Mouse (Mus musculus) adrenal gland, postnatal 14 days (tissue): ENCODE results near the gene Apoa2. TPM values are rescaled to one million over a fixed set of nuclear protein-coding genes. Genes with fewer than 3 reads are reported as not detected.

Experiments
- DNase-seq: peaks from one replicate; pipeline ENCODE4 v3.0.0; 2021; ENCODE audit warnings: mixed read lengths
- total RNA-seq: library from RNA; stranded (reverse); gene quantifications from 2 replicates; pipeline ENCODE4 v1.2.3, GENCODE M21; 2021

Gene Apoa2
- total RNA-seq, 1 experiment from 2014 or later, result 1,683 TPM

GRCm38 (mm10) chr1:171204249-171204644 is 20.6 kb upstream of the Apoa2 start:
- no peak for DNase-seq

DNA sequence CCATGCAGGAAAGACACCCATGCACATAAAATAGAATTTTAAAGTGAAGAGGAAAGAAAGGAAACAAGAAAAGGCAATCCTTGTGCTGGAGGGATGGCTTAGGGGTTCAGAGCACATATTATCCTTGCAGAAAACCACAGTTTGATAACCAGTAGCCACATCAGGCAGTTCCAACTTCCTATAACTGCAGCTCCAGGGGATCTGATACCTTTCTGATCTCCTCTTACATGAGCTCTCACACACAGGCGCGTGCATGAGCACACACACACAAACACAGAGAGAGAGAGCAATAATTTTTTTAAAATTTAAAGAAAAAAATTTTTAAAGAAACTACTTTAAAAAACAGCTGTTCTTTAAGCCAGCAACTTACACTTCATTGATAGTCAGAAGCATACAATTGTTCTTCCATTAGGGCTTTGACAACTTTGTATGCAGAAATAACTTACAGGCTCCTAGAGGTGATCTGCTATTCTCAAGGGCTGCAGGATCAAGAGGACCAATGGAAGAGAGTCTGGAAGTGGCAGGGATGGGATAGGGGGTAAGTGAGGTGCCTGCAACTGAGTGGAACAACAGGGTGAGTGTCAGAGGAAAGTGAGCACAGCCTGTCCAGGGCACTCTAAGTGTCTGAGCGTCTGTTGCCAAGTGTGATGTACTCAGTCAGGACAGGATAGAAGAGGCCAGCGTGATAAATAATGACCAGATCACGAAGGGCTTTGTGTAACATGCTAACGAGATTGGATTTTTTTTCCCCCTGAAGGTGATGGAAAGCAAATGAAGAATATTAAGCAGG is 19.0 kb upstream of the Apoa2 start:
- DNase-seq, result no peak

- DNase-seq, result no peak
These were observed 15.4 kb upstream of the Apoa2 start for GRCm38 (mm10) chr1:171209409-171209808.

- no peak for DNase-seq
These were observed 12.0 kb upstream of the Apoa2 start for GRCm38 (mm10) chr1:171212854-171213253.

GRCm38 (mm10) chr1:171213801-171214496 is 10.9 kb upstream of the Apoa2 start, which contains the start of gene Nr1i3:
Nr1i3 (plus strand) TSS chr1:171213970.
- no peak for DNase-seq

DNA sequence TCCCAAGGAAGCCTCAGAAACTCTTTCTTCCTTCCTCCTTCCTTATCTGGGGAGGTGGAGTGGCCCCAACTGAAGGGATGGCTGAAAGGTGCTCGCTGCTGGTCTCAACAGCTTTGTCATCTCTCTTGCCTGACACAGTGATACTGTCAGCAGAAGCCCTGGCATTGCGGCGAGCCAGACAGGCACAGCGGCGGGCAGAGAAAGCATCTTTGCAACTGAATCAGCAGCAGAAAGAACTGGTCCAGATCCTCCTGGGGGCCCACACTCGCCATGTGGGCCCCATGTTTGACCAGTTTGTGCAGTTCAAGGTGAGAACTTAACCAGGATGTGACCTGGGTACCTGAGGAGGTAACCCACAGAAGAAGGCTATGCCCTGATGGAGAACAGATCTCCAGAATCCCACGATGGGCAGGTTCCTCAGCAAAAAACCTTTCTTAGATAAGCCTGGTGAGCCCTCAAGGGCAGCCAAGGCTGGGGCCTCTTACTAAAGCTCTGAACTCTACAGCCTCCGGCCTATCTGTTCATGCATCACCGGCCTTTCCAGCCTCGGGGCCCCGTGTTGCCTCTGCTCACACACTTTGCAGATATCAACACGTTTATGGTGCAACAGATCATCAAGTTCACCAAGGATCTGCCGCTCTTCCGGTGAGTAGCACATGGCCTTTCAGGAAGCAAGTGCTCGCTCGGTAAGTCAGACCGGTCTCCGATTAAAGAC is 8.5 kb upstream of the Apoa2 start:
- DNase-seq, result no peak

GRCm38 (mm10) chr1:171220871-171221270 is 4.0 kb upstream of the Apoa2 start:
- peak; percentile 92 for DNase-seq

- DNase-seq, result no peak
These were observed 3.3 kb upstream of the Apoa2 start for GRCm38 (mm10) chr1:171221281-171222193.

DNA sequence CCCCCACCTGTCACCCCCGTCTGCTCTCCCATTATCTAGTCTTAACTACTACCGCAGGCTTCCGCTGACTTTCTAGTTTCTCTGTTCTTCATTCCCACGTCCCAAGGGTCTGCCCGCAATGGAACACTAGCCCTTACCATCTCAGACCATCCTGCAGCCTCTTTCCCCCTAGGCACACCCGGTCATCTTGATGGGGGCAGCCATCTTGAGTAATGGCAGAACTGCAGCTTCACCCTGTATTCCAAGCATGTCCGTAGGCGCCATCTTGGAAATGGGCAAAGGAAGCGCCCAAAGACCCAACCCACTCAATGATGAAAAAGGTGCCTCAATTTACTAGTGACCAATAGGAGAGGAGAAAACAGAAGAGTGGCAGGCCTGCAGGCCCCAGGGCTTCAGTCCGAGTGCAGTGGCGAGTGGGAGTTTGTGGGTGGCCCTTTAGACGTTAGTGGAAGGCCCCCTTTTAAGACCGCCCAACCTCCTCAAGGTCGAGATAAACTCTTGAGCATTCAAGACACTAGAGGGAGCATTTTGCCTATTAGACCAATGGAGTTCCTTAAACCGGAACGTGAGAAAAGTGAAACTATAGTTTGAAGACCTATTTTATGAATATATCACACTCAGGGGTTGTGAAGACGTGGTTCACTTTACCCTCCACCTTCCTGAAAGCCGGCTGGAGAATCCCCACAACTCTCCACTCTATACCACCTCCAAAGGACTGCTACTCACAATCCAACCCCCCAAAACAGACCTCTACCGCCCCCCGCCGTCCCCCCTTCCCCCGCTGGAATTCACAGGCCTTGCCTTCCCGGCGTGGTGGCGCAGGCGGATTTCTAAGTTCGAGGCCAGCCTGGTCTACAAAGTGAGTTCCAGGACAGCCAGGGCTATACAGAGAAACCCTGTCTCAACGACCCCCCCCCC is 2.4 kb upstream of the Apoa2 start, which contains the start of gene Tomm40l:
Gene Tomm40l (minus strand): TSS at position 277 of the 918 bp plus-strand sequence.
- peak; percentile 95 for DNase-seq

DNA sequence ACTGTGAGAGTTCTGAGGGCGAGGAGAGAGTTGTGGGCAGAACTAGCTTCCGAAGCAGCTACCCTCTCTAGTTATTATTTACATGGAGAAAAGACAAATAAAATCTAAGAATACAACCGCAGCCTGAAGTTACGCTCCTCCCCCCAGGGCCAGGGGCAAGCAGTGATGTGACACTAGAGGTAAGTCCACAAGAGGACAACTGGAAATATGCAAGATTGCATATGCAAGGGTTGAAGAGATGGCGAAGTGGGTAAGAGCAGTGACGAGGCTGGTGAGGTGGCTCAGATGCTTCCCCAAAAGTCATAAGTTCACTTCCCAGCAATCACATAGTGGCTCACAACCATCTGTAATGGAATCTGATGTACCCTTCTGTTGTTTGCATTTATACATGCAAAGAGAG is 1.7 kb upstream of the Apoa2 start:
- no peak for DNase-seq

GRCm38 (mm10) chr1:171223796-171224195 is 1.1 kb upstream of the Apoa2 start:
- peak; percentile 78 for DNase-seq

GRCm38 (mm10) chr1:171226780-171227179 is 1.9 kb downstream of the Apoa2 start:
- no peak for DNase-seq

DNA sequence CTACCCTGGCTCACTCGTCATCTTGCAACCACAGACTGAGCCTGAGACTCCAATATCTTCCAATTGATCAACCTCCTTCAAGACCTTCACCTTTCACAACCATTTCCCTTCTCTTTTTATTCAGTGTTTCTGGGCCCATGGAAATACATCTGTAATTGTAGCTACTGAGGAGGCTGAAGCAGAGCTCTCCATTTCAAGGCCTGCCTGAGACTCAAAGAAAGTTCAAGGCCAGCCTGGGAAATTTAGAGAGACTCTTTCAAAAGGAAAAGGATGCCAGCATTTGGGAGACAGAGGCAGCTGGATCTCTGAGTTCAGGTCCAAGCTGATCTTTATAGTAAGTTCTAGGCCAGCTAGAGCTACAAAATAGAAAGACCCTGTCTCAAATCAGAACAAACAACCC is 3.0 kb downstream of the Apoa2 start:
- DNase-seq, result no peak

- DNase-seq, result no peak
These were observed 4.9 kb downstream of the Apoa2 start for GRCm38 (mm10) chr1:171229750-171230149.

DNA sequence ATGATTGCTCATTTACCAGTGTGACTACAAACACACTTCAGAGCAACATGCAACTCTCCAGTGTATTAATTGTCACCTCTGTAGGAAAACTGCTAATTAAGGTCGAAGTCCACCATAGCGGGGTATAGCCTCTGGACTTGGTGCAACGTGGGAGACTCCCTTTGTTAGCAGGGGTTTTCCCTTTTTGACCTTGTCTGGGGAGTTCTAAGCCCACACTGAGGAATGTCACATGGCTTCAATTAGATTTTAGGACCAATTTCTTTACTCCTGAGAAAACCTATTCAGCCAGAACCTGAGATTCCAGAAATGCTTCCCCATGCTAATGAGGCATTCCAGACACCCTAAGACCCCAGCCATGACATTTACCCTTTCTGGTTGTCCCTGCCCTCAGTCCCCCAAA is 5.4 kb downstream of the Apoa2 start:
- no peak for DNase-seq

GRCm38 (mm10) chr1:171231844-171232243 is 7.0 kb downstream of the Apoa2 start:
- DNase-seq, result no peak

DNA sequence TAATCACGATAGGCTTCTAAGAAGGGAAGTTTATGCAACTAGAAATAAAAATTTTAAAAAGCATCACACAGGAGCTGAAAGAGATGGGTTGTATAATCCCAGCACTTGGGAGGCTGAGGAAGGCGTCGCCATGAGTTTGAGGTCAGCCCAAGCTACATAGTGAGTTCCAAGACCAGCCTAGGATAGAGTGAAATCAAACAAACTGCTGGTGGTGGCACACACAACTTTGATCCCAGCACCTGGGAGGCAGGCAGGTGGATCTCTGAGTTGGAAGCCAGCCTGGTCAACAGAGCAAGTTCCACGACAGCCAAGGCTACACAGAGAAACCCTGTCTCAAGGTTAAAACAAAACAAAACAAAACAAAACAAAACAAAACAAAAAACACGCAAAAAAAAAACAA is 7.5 kb downstream of the Apoa2 start:
- DNase-seq, result no peak

GRCm38 (mm10) chr1:171232800-171233730 is 8.2 kb downstream of the Apoa2 start:
- DNase-seq, result peak; percentile 44

- no peak for DNase-seq
These were observed 9.3 kb downstream of the Apoa2 start, which contains the start of gene Fcer1g for GRCm38 (mm10) chr1:171234126-171234525. Fcer1g (minus strand) TSS chr1:171234365.
